Mouse (Mus musculus) liver, embryonic 14.5 days (tissue): ENCODE results near the gene Efcab5.

Source experiments
- CTCF ChIP-seq: IDR thresholded peaks from 2 replicates; pipeline ENCODE4 v1.5.1; 2016; ENCODE audit warnings: antibody characterized with exemption, low read depth, control low read depth
- EP300 ChIP-seq: IDR thresholded peaks from 2 replicates; pipeline ENCODE4 v1.6.1; 2016; ENCODE audit warnings: antibody characterized with exemption, low read depth

DNA sequence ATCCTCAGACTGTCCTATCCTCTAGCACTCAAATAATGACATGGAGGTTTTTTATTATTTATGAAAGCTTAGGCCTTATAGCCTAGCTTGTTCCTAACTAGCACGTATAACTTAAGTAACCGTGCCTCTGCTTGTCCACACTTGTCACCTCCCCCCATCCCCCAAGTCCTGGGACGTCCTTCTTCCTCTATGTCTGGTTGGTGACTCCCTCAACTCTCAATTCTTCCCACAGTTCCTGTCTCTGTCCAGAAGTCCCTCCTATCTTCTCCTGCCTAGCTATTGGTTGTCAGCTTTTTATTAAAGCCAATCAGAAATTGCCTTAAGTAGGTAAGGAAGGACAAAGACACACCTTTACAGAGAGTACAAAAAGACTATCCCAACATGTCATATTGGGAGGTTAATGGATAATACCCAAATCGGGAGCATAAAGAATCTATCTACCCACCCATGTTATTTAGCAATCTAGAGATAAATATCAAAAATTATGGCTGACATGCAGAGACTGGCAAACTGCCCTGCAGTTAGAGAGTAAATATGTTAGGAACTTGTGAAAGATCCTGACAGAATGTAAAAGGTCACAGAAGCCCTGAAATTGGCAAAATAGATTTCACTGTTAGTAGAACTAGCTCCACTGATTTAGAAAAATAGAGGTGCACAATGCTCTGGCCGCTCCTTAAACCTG lies 104.6 kb downstream of the Efcab5 start:
- TF ChIP-seq CTCF (no peak), EP300 (no peak)
